Mouse (Mus musculus) granulocyte monocyte progenitor cell, adult 5-6 weeks (primary cell): Measurements from ENCODE around the gene Mrps11. TPM values are rescaled to one million over a fixed set of nuclear protein-coding genes. Genes with fewer than 3 reads are reported as not detected.

Experiments used
- ATAC-seq: replicated peaks from 2 replicates; pipeline ENCODE4 v1.8.0; 2016; ENCODE audit warnings: mild to moderate bottlenecking, moderate TSS enrichment, inconsistent platforms; ENCODE audit not compliant: poor library complexity, severe bottlenecking
- total RNA-seq, 2 experiments: library from RNA; stranded (forward) in 1 of 2; stranded (reverse) in 1 of 2; fragments of 200-712, 200-1000 nt in 1 of 2; fragments of >200 nt in 1 of 2; fragmentation: Nextera tagmentation in 1 of 2; gene quantifications; 2 replicates each; pipeline ENCODE4 v1.2.3; 2014 to 2017

Mrps11 gene
- 40.4 and 49.9 TPM in 2 replicates for total RNA-seq (2014; fragmentation: Nextera tagmentation)
- total RNA-seq (2017): 32.4 and 35.7 TPM in 2 replicates

- ATAC-seq: peak; percentile 98
Measured at GRCm38 (mm10) chr7:78782639-78783581, at the start of gene Mrps11, which contains the start of gene Mrpl46. Mrps11 (plus strand) TSS chr7:78783119. Mrpl46 (minus strand) TSS chr7:78783531.

GRCm38 (mm10) chr7:78737196-78737595, 45.7 kb upstream of the Mrps11 start:
- ATAC-seq: no peak

GRCm38 (mm10) chr7:78737614-78738210, 45.2 kb upstream of the Mrps11 start, which contains the start of gene Ntrk3:
Ntrk3 (minus strand) TSS chr7:78738012.
- ATAC-seq: no peak

DNA sequence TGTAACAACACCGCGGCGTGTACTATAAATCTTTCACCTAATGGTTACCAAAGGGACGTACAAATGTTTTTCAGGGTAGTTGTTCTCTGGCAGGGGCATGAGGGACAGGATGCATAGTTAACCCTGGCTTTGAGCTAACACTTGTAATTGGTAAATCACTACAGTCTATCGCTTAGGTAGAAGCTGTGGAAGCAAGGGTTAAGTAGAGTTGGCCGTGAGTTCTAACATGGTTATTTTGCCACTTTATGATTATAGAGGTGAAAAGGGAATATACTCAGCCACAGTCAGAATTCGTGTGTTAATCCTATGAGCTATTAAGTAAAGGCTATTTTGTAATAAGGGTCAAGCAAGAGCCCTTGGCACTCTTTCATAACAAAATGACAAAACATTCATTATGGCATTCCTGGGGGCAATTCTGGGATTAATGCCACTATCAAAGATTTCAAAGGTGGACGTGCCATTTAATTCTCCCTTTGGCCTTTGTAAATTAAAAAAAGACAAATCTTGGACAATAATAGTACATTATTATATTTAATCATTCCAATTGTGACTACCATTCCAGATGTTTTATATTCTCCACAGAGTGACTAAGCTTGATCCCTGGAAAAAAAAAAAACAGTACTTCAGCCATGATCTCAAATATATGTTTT, 43.4 kb upstream of the Mrps11 start:
- no peak for ATAC-seq

DNA sequence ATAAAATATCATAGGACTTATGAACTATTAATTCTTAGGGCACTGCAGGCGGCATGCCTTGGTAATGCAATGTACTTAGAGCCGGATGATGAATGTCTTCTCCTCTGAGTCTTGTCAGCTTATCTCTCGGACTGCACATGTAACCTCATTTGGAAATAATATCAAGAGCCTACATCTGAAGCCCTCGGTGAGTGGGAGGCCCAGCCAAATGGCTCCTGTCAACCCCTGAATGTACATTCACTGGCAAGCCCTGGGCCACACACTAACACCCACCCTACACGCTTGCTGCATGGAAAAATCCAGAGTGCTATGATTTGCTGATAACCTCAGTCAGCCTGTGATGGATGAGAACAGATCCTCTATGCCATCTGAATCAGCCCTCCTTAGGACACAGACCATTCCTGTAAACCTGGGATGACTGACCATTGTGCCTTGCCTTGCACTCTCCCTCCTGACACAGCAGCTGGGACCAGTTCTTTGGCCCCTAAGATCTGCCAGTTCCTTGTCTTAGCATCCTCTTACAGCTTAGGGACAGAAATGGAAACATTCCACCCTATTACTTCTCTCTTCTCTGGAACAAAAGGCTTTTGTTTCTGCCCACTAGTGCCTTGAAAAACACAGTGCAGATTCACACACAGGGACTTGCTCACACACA, 39.1 kb upstream of the Mrps11 start:
- ATAC-seq: no peak

GRCm38 (mm10) chr7:78752961-78753360, 30.0 kb upstream of the Mrps11 start:
- no peak for ATAC-seq

DNA sequence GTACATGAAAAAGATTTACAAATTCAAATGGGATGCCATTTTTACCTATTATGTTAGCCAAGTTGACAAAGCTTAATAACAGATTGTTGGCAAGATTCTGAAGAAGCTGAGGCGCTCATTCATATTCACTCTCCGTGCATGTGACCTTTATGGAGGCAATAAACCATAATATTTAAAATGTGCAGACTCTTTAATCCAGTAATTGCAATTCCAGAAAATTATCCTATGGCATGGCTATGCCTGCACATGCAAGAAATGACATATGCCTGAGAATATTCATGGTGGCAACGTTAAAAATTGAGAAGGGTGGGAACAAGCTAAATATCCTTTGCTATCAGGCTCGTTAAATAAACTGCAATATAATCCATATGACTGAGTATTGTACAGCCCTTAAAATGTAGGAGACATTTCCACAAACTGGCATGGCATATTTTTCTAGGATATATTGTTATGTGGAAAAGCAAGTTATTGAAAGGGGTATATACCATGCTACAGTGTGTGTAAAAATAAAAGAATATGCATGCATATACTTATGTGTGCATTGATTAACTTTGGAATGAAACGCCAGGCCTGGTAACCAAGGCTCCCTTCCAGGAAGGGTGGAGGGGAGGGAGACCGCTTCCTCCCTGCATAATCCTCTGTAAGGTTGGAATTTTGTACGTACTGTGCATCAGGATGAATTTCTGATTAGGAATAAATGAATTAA, 29.0 kb upstream of the Mrps11 start:
- ATAC-seq: no peak

- no peak for ATAC-seq
Measured at GRCm38 (mm10) chr7:78754458-78755000, 28.4 kb upstream of the Mrps11 start.

GRCm38 (mm10) chr7:78763801-78764200, 19.1 kb upstream of the Mrps11 start:
- ATAC-seq: no peak

DNA sequence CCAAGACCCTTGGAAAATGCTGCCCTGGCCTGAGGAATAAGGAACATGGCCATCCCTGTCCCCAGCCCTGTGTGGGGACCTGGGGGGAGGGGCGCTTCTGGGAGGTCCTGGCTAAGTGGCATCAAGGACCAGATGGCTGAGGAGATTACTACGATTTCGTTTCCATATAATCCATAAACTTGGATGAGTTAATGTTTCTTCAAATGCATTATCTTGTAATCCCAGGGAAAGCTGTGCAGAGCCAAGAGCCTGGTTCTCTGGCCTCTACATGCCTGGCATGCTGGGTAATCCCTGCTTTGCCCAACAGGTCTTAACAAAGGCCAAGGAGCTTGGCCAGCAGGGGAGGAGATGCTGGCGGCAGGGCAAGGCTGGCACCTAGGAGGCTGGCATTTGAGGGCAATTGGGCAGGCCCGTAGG, 17.7 kb upstream of the Mrps11 start:
- no peak for ATAC-seq

DNA sequence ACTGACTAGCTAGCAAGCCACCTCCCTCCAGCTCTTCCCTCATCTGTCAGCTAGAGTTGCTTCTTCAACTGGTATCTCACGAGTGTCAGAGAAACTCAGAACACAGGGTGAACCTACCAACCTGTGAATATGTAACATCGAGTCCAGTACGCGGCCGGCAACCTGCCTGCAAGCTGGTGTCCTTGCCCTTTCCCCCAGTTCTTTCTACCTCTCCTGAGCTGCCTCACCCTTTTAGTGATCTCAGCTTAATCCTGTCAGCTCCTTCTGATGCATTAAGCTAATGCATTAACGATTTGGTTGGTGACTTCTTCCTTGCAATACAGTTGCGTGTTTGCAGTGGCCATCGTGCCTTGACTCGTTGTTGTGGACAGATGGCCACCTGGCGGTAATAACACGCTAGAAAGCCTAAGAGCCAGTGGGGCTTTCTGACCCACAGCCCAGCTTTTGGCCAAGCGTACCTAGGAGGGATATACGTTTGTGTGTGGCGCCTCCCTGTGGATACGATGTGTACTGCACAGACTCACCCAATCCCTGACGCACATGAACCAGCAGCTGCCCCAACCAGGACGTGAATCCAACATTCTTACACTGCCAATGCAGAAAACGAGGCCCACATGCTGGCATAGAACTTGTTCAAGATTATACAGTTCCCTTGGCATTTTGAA, 16.8 kb upstream of the Mrps11 start:
- peak; percentile 97 for ATAC-seq

GRCm38 (mm10) chr7:78767929-78768531, 14.9 kb upstream of the Mrps11 start:
- ATAC-seq: no peak

- ATAC-seq: no peak
Measured at GRCm38 (mm10) chr7:78769075-78769652, 13.8 kb upstream of the Mrps11 start.

GRCm38 (mm10) chr7:78770936-78771335, 12.0 kb upstream of the Mrps11 start:
- no peak for ATAC-seq

- ATAC-seq: no peak
Measured at GRCm38 (mm10) chr7:78778741-78779140, 4.2 kb upstream of the Mrps11 start.

DNA sequence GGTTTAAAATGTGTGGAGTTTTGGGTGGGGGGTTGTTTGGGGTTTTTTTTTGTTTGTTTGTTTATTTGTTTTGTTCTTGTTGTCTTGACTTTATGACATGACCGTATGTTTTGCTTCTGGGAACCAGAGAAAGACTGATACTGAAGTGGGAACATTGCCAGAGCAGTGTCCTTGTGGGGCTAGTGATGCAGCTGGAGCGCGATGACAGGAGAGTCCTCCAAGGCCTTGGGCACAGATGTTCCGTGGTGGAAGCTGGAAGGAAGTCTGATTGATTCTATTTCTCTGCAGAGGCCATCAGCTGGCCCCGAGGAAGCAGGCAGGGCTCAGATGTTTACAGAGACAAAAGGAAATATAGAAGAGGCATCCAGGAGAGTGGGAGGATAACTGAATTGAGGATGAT, 3.0 kb downstream of the Mrps11 start:
- ATAC-seq: no peak

DNA sequence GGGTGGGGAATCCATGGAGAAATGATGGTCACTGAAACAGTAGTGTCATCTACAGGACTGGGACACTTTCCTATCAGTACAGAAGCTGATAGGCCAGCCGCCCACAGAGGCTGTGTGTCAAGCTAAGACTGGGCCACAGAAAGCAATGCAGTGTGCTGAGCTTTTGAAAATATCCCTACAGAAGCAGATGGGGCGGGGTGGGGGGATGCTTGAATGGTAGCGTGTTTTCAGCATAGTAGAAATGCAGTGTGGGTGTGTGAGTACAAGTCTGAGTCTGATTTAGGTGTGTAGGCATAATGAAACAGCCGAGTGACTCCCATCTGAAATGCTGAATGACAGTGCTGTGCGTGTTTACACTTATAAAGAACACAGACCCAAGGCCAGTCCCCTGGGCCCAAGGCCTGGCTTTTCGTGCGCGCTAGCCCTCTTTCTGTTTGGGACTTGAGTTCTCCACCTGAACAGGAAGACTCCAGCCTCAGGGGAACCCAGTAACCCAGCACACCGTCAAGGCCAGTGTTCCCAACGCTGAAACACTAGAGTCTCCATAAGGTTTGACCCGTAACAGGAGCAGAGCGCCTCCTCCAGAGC, 5.0 kb downstream of the Mrps11 start:
- no peak for ATAC-seq
